Mouse (Mus musculus): ENCODE measurements around the gene Gm853. TPM values are rescaled to one million over a fixed set of nuclear protein-coding genes. Genes with fewer than 3 reads are reported as not detected.
"Not testable (repeated sequence)": the region's sequence is repeated elsewhere in the genome, so short reads cannot be mapped to it uniquely, and the experiment has no call there.

Gene Gm853
- polyA plus RNA-seq, 1 experiment from 2014 or later, result not detected

- Histone ChIP-seq H3K4me1 (ENCODE audit: control insufficient read depth, low read depth, low read length) (peaks cover 26% of the 10 kb centered on the region), H3K36me3 (ENCODE audit: control insufficient read depth, insufficient read depth) (no peaks in the 10 kb centered on the region), H3K9ac (ENCODE audit: low read depth, low read length) (peak overlapping the region; percentile 56), H3K4me2 (ENCODE audit: low read depth, low read length) (peak overlapping the region; percentile 56), H3K27me3 (ENCODE audit: control insufficient read depth, insufficient read depth, low read depth, low read length) (no peaks in the 10 kb centered on the region; the same call in none of the 2 replicates), H3K4me3 (ENCODE audit: low read depth, low read length) (peak overlapping the region; percentile 60), H3K9me3 (replicated peaks; ENCODE audit: control insufficient read depth, low read length) (no peaks in the 10 kb centered on the region), H3K27ac (ENCODE audit: low read length) (peak overlapping the region; percentile 95)
- ATAC-seq (ENCODE audit: low read depth), result peak; percentile 98
- 44% methylated on average over 8 of the region's 8 CpGs for WGBS (ENCODE audit: insufficient replicate concordance)
Observed at GRCm38 (mm10) chr4:130252441-130253157, 30.4 kb upstream of the Gm853 start.

- H3K4me3 ChIP-seq (ENCODE audit: low read depth, low read length), result peak overlapping the region; percentile 60
- peak overlapping the region; percentile 56 for H3K4me2 ChIP-seq (ENCODE audit: low read depth, low read length)
- H3K4me1 ChIP-seq (ENCODE audit: control insufficient read depth, low read depth, low read length), result peaks cover 26% of the 10 kb centered on the region
- H3K9ac ChIP-seq (ENCODE audit: low read depth, low read length), result peak overlapping the region; percentile 56
- no peaks in the 10 kb centered on the region for H3K36me3 ChIP-seq (ENCODE audit: control insufficient read depth, insufficient read depth)
- WGBS (ENCODE audit: insufficient replicate concordance), result 35% methylated on average over 3 of the region's 3 CpGs
- peak overlapping the region; percentile 95 for H3K27ac ChIP-seq (ENCODE audit: low read length)
- peak; percentile 10; the same call in 1 of the 2 replicates for ATAC-seq (ENCODE audit: low read depth)
- no peaks in the 10 kb centered on the region for H3K9me3 ChIP-seq (replicated peaks; ENCODE audit: control insufficient read depth, low read length)
- peaks cover 4% of the 10 kb centered on the region for H3K27me3 ChIP-seq (ENCODE audit: control insufficient read depth, insufficient read depth, low read depth, low read length)
Observed at GRCm38 (mm10) chr4:130251763-130252162, 29.6 kb upstream of the Gm853 start.

GRCm38 (mm10) chr4:130251172-130251705 is 29.0 kb upstream of the Gm853 start:
- no peak for ATAC-seq (ENCODE audit: low read depth)
- H3K4me3 ChIP-seq (ENCODE audit: low read depth, low read length), result peak overlapping the region; percentile 60
- no peaks in the 10 kb centered on the region for H3K9me3 ChIP-seq (replicated peaks; ENCODE audit: control insufficient read depth, low read length)
- 26% methylated on average over 7 of the region's 7 CpGs for WGBS (ENCODE audit: insufficient replicate concordance)
- H3K4me1 ChIP-seq (ENCODE audit: control insufficient read depth, low read depth, low read length), result peaks cover 29% of the 10 kb centered on the region
- peaks cover 6% of the 10 kb centered on the region for H3K27me3 ChIP-seq (ENCODE audit: control insufficient read depth, insufficient read depth, low read depth, low read length)
- peak overlapping the region; percentile 95 for H3K27ac ChIP-seq (ENCODE audit: low read length)
- H3K9ac ChIP-seq (ENCODE audit: low read depth, low read length), result peak overlapping the region; percentile 24
- peak overlapping the region; percentile 56 for H3K4me2 ChIP-seq (ENCODE audit: low read depth, low read length)
- H3K36me3 ChIP-seq (ENCODE audit: control insufficient read depth, insufficient read depth), result no peaks in the 10 kb centered on the region

- peaks cover 6% of the 10 kb centered on the region for H3K27me3 ChIP-seq (ENCODE audit: control insufficient read depth, insufficient read depth, low read depth, low read length)
- peaks cover 41% of the 10 kb centered on the region for H3K4me1 ChIP-seq (ENCODE audit: control insufficient read depth, low read depth, low read length)
- 60% methylated on average over 3 of the region's 3 CpGs for WGBS (ENCODE audit: insufficient replicate concordance)
- no peak for ATAC-seq (ENCODE audit: low read depth)
- H3K27ac ChIP-seq (ENCODE audit: low read length), result no peak overlapping the region
- H3K9ac ChIP-seq (ENCODE audit: low read depth, low read length), result no peak overlapping the region
- H3K36me3 ChIP-seq (ENCODE audit: control insufficient read depth, insufficient read depth), result no peaks in the 10 kb centered on the region
- no peaks in the 10 kb centered on the region for H3K9me3 ChIP-seq (replicated peaks; ENCODE audit: control insufficient read depth, low read length)
- H3K4me3 ChIP-seq (ENCODE audit: low read depth, low read length), result no peak overlapping the region
- no peak overlapping the region for H3K4me2 ChIP-seq (ENCODE audit: low read depth, low read length)
Observed at GRCm38 (mm10) chr4:130248636-130249035, 26.4 kb upstream of the Gm853 start.

GRCm38 (mm10) chr4:130246132-130246531 is 23.9 kb upstream of the Gm853 start:
- peaks cover 28% of the 10 kb centered on the region for H3K4me1 ChIP-seq (ENCODE audit: control insufficient read depth, low read depth, low read length)
- WGBS (ENCODE audit: insufficient replicate concordance), result 1% methylated on average over 6 of the region's 6 CpGs
- ATAC-seq (ENCODE audit: low read depth), result peak; percentile 17; the same call in 1 of the 2 replicates

GRCm38 (mm10) chr4:130244749-130245148 is 22.5 kb upstream of the Gm853 start:
- H3K27ac ChIP-seq (ENCODE audit: low read length), result no peak overlapping the region; the same call in 1 of the 2 replicates

More at GRCm38 (mm10) chr4:130246132-130246531, 23.9 kb upstream of the Gm853 start:
- H3K9ac ChIP-seq (ENCODE audit: low read depth, low read length), result no peak overlapping the region
- H3K4me2 ChIP-seq (ENCODE audit: low read depth, low read length), result no peak overlapping the region
- H3K27me3 ChIP-seq (ENCODE audit: control insufficient read depth, insufficient read depth, low read depth, low read length), result peaks cover 6% of the 10 kb centered on the region
- no peaks in the 10 kb centered on the region for H3K36me3 ChIP-seq (ENCODE audit: control insufficient read depth, insufficient read depth)
- H3K9me3 ChIP-seq (replicated peaks; ENCODE audit: control insufficient read depth, low read length), result no peaks in the 10 kb centered on the region
- H3K4me3 ChIP-seq (ENCODE audit: low read depth, low read length), result no peak overlapping the region
- no peak overlapping the region for H3K27ac ChIP-seq (ENCODE audit: low read length)

GRCm38 (mm10) chr4:130243621-130244020 is 21.4 kb upstream of the Gm853 start:
- not testable (repeated sequence) for H3K9me3 ChIP-seq (replicated peaks; ENCODE audit: control insufficient read depth, low read length); H3K36me3 ChIP-seq (ENCODE audit: control insufficient read depth, insufficient read depth); H3K9ac ChIP-seq (ENCODE audit: low read depth, low read length); H3K27me3 ChIP-seq (ENCODE audit: control insufficient read depth, insufficient read depth, low read depth, low read length)
- H3K27ac ChIP-seq (ENCODE audit: low read length), result peak overlapping the region; percentile 46
- peak overlapping the region; percentile 34 for H3K4me3 ChIP-seq (ENCODE audit: low read depth, low read length)
- 41% methylated on average over 1 of the region's 1 CpGs for WGBS (ENCODE audit: insufficient replicate concordance)
- peak overlapping the region; percentile 34 for H3K4me2 ChIP-seq (ENCODE audit: low read depth, low read length)
- ATAC-seq (ENCODE audit: low read depth), result peak; percentile 61
- H3K4me1 ChIP-seq (ENCODE audit: control insufficient read depth, low read depth, low read length), result peaks cover 27% of the 10 kb centered on the region

More at GRCm38 (mm10) chr4:130244749-130245148, 22.5 kb upstream of the Gm853 start:
- peaks cover 6% of the 10 kb centered on the region for H3K27me3 ChIP-seq (ENCODE audit: control insufficient read depth, insufficient read depth, low read depth, low read length)
- peaks cover 27% of the 10 kb centered on the region for H3K4me1 ChIP-seq (ENCODE audit: control insufficient read depth, low read depth, low read length)
- 0 out of 2 replicates have a peak, but pooled peaks have one; percentile 33 for ATAC-seq (ENCODE audit: low read depth)
- H3K4me2 ChIP-seq (ENCODE audit: low read depth, low read length), result peak overlapping the region; percentile 34
- H3K4me3 ChIP-seq (ENCODE audit: low read depth, low read length), result peak overlapping the region; percentile 34
- no peaks in the 10 kb centered on the region for H3K9me3 ChIP-seq (replicated peaks; ENCODE audit: control insufficient read depth, low read length)
- WGBS (ENCODE audit: insufficient replicate concordance), result 30% methylated on average over 8 of the region's 8 CpGs
- peak overlapping the region; percentile 5; the same call in 1 of the 2 replicates for H3K9ac ChIP-seq (ENCODE audit: low read depth, low read length)
- H3K36me3 ChIP-seq (ENCODE audit: control insufficient read depth, insufficient read depth), result no peaks in the 10 kb centered on the region

GRCm38 (mm10) chr4:130242956-130243355 is 20.8 kb upstream of the Gm853 start:
- peak overlapping the region; percentile 1; the same call in 1 of the 2 replicates for H3K9ac ChIP-seq (ENCODE audit: low read depth, low read length)
- no peaks in the 10 kb centered on the region for H3K9me3 ChIP-seq (replicated peaks; ENCODE audit: control insufficient read depth, low read length)
- 59% methylated on average over 5 of the region's 5 CpGs for WGBS (ENCODE audit: insufficient replicate concordance)
- peak overlapping the region; percentile 34 for H3K4me3 ChIP-seq (ENCODE audit: low read depth, low read length)
- H3K4me1 ChIP-seq (ENCODE audit: control insufficient read depth, low read depth, low read length), result peaks cover 27% of the 10 kb centered on the region
- H3K4me2 ChIP-seq (ENCODE audit: low read depth, low read length), result peak overlapping the region; percentile 34
- peak; percentile 83 for ATAC-seq (ENCODE audit: low read depth)
- peaks cover 6% of the 10 kb centered on the region; the same call in 1 of the 2 replicates for H3K27me3 ChIP-seq (ENCODE audit: control insufficient read depth, insufficient read depth, low read depth, low read length)
- no peaks in the 10 kb centered on the region for H3K36me3 ChIP-seq (ENCODE audit: control insufficient read depth, insufficient read depth)
- peak overlapping the region; percentile 46 for H3K27ac ChIP-seq (ENCODE audit: low read length)

- Histone ChIP-seq H3K9me3 (replicated peaks; ENCODE audit: control insufficient read depth, low read length) (no peaks in the 10 kb centered on the region), H3K9ac (ENCODE audit: low read depth, low read length) (no peak overlapping the region), H3K4me1 (ENCODE audit: control insufficient read depth, low read depth, low read length) (peaks cover 23% of the 10 kb centered on the region), H3K36me3 (ENCODE audit: control insufficient read depth, insufficient read depth) (no peaks in the 10 kb centered on the region), H3K4me3 (ENCODE audit: low read depth, low read length) (no peak overlapping the region), H3K27ac (ENCODE audit: low read length) (no peak overlapping the region), H3K4me2 (ENCODE audit: low read depth, low read length) (no peak overlapping the region), H3K27me3 (ENCODE audit: control insufficient read depth, insufficient read depth, low read depth, low read length) (no peaks in the 10 kb centered on the region; the same call in 1 of the 2 replicates)
- WGBS (ENCODE audit: insufficient replicate concordance), result 29% methylated on average over 5 of the region's 5 CpGs
- no peak for ATAC-seq (ENCODE audit: low read depth)
Observed at GRCm38 (mm10) chr4:130240695-130241094, 18.5 kb upstream of the Gm853 start.
